Mouse (Mus musculus): ENCODE data around the gene 1700122O11Rik. TPM values are rescaled to one million over a fixed set of nuclear protein-coding genes. Genes with fewer than 3 reads are reported as not detected.

Gene 1700122O11Rik
- polyA plus RNA-seq, 1 experiment from 2014 or later = not detected

- 34% methylated on average over 2 of the region's 2 CpGs for WGBS
- Histone ChIP-seq H3K27me3 (replicated peaks) (peaks cover 26% of the 10 kb centered on the region; the same call in 1 of the 2 replicates), H3K9me3 (replicated peaks) (no peaks in the 10 kb centered on the region), H3K36me3 (no peaks in the 10 kb centered on the region), H3K9ac (replicated peaks) (no peak overlapping the region), H3K27ac (replicated peaks) (no peak overlapping the region), H3K4me2 (no peak overlapping the region), H3K4me3 (replicated peaks) (no peak overlapping the region), H3K4me1 (peaks cover 7% of the 10 kb centered on the region)
- no peak for ATAC-seq (ENCODE audit: low FRiP score)
Measured at GRCm38 (mm10) chr17:48019585-48019984, 18.5 kb downstream of the 1700122O11Rik start.

DNA sequence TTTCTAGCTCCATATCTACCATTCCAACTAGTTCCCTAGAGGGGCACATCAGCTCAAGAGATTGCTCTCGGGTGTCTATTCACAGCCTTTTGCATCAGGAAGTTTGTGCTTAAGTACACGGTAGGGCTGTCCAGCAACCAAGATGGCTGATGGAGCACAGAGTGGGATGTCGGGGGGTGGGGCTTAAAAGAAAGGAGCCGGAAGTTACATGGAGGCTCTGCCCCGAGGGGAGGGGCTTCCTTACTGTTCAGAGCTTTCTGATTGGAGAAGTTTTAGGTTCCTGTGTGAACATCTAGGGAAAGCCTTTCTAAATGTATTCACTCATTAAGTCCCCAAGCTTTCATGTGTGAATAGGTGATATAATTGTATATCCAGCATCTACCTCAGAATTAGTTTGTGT lies 21.5 kb downstream of the 1700122O11Rik start:
- no peak overlapping the region for H3K27ac ChIP-seq (replicated peaks)
- H3K27me3 ChIP-seq (replicated peaks) = peaks cover 10% of the 10 kb centered on the region
- no peak overlapping the region for H3K4me3 ChIP-seq (replicated peaks)
- no peaks in the 10 kb centered on the region for H3K36me3 ChIP-seq
- no peak overlapping the region for H3K4me2 ChIP-seq
- WGBS = 80% methylated on average over 5 of the region's 5 CpGs
- H3K9ac ChIP-seq (replicated peaks) = no peak overlapping the region
- peaks cover 9% of the 10 kb centered on the region for H3K4me1 ChIP-seq
- no peak for ATAC-seq (ENCODE audit: low FRiP score)
- H3K9me3 ChIP-seq (replicated peaks) = no peaks in the 10 kb centered on the region

GRCm38 (mm10) chr17:48012561-48012960 lies 25.5 kb downstream of the 1700122O11Rik start:
- Histone ChIP-seq H3K4me2 (no peak overlapping the region), H3K36me3 (no peaks in the 10 kb centered on the region), H3K27ac (replicated peaks) (no peak overlapping the region), H3K27me3 (replicated peaks) (no peaks in the 10 kb centered on the region; the same call in none of the 2 replicates), H3K9me3 (replicated peaks) (no peaks in the 10 kb centered on the region), H3K4me3 (replicated peaks) (no peak overlapping the region), H3K9ac (replicated peaks) (no peak overlapping the region), H3K4me1 (peaks cover 16% of the 10 kb centered on the region)
- WGBS = 57% methylated on average over 10 of the region's 10 CpGs
- ATAC-seq (ENCODE audit: low FRiP score) = no peak

GRCm38 (mm10) chr17:48011105-48011504 lies 27.0 kb downstream of the 1700122O11Rik start:
- H3K9me3 ChIP-seq (replicated peaks) = no peaks in the 10 kb centered on the region
- H3K27ac ChIP-seq (replicated peaks) = 0 out of 2 replicates have a peak overlapping the region, but pooled peaks have one; percentile 18
- H3K27me3 ChIP-seq (replicated peaks) = peaks cover 5% of the 10 kb centered on the region
- no peak overlapping the region for H3K9ac ChIP-seq (replicated peaks)
- H3K4me3 ChIP-seq (replicated peaks) = no peak overlapping the region
- no peaks in the 10 kb centered on the region for H3K36me3 ChIP-seq
- peaks cover 16% of the 10 kb centered on the region for H3K4me1 ChIP-seq
- 46% methylated on average over 12 of the region's 12 CpGs for WGBS
- ATAC-seq (ENCODE audit: low FRiP score) = no peak
- H3K4me2 ChIP-seq = no peak overlapping the region

GRCm38 (mm10) chr17:48010283-48010682 lies 27.8 kb downstream of the 1700122O11Rik start:
- WGBS = 78% methylated on average over 11 of the region's 11 CpGs
- no peak overlapping the region for H3K4me2 ChIP-seq
- H3K4me3 ChIP-seq (replicated peaks) = no peak overlapping the region
- H3K36me3 ChIP-seq = no peaks in the 10 kb centered on the region
- H3K9ac ChIP-seq (replicated peaks) = no peak overlapping the region
- H3K4me1 ChIP-seq = peaks cover 16% of the 10 kb centered on the region
- H3K9me3 ChIP-seq (replicated peaks) = no peaks in the 10 kb centered on the region
- no peak for ATAC-seq (ENCODE audit: low FRiP score)
- H3K27me3 ChIP-seq (replicated peaks) = peaks cover 6% of the 10 kb centered on the region
- H3K27ac ChIP-seq (replicated peaks) = no peak overlapping the region

DNA sequence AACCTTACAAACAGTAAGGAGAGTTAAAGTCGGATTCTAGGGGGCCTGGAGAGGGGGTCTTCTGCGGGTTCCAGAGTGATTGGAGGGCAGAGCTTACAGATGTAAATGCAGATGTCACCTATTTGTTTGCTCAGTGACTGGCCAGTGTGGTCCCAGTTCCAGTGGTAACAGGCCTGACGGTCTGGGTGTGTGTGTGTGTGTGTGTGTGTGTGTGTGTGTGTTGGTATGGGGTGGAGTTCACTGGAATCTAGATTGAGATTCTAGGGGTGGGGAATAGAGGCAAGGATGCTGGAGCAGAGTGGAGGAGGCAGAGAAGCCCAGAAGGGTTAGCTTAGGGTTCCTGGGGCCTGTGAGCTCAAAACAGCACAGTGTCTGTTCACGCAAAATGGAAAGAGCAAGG lies 32.3 kb downstream of the 1700122O11Rik start:
- Histone ChIP-seq H3K27ac (replicated peaks) (no peak overlapping the region), H3K4me3 (replicated peaks) (no peak overlapping the region), H3K9me3 (replicated peaks) (no peaks in the 10 kb centered on the region), H3K4me1 (peaks cover 17% of the 10 kb centered on the region), H3K9ac (replicated peaks) (no peak overlapping the region), H3K36me3 (no peaks in the 10 kb centered on the region), H3K4me2 (no peak overlapping the region), H3K27me3 (replicated peaks) (peaks cover 10% of the 10 kb centered on the region; the same call in 1 of the 2 replicates)
- ATAC-seq (ENCODE audit: low FRiP score) = no peak
- 67% methylated on average over 4 of the region's 4 CpGs for WGBS

DNA sequence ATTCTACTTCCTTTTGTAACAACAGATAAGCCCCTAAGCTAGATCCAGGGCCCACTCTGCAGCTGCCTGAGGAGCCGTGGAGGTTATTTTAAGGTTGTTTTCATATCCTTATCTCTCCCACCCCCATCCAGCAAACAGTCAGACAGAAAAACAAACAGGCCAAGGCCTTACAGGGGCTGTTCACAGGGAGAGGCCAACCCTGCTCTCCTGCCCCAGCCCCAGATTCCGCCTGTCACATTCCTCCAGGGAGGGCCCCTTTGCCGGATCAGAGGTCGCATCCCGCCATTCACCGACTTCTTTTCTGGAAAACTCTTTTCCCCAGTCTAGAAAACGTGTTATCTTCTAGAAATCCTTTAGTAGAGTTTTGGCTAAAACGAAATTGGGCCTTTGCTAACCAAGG lies 33.0 kb downstream of the 1700122O11Rik start:
- H3K27me3 ChIP-seq (replicated peaks) = peaks cover 10% of the 10 kb centered on the region; the same call in 1 of the 2 replicates
- no peak overlapping the region for H3K27ac ChIP-seq (replicated peaks)
- H3K36me3 ChIP-seq = no peaks in the 10 kb centered on the region
- H3K4me2 ChIP-seq = no peak overlapping the region
- no peak overlapping the region for H3K4me3 ChIP-seq (replicated peaks)
- no peak overlapping the region for H3K9ac ChIP-seq (replicated peaks)
- 45% methylated on average over 8 of the region's 8 CpGs for WGBS
- no peaks in the 10 kb centered on the region for H3K9me3 ChIP-seq (replicated peaks)
- ATAC-seq (ENCODE audit: low FRiP score) = no peak
- H3K4me1 ChIP-seq = peaks cover 16% of the 10 kb centered on the region

DNA sequence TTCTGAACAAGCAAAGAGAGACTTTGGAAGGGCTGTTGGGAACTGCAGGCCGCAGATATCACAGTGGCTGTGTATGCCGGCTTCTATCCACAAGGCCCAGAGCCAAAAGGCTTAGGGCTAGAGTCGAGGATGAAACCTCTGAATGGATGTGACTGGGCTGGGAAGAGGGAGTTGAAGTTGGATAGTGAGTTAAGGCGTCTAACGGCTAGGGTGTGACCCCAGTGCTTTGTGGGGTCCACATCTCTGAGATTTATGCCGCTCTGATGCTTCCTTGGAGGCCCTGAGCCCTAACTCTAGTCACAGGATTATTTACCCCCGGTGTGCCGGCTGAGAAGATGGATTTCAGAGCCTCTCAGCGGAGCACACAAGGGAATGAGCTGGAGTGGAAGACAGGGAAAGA lies 33.5 kb downstream of the 1700122O11Rik start:
- Histone ChIP-seq H3K36me3 (no peaks in the 10 kb centered on the region), H3K9ac (replicated peaks) (no peak overlapping the region), H3K4me3 (replicated peaks) (no peak overlapping the region), H3K27ac (replicated peaks) (no peak overlapping the region), H3K4me1 (peaks cover 15% of the 10 kb centered on the region), H3K27me3 (replicated peaks) (peaks cover 11% of the 10 kb centered on the region; the same call in 1 of the 2 replicates), H3K9me3 (replicated peaks) (no peaks in the 10 kb centered on the region), H3K4me2 (no peak overlapping the region)
- 55% methylated on average over 9 of the region's 9 CpGs for WGBS
- ATAC-seq (ENCODE audit: low FRiP score) = no peak

GRCm38 (mm10) chr17:48002486-48002885 lies 35.6 kb downstream of the 1700122O11Rik start:
- H3K9me3 ChIP-seq (replicated peaks) = no peaks in the 10 kb centered on the region
- no peak for ATAC-seq (ENCODE audit: low FRiP score)
- H3K36me3 ChIP-seq = no peaks in the 10 kb centered on the region
- H3K9ac ChIP-seq (replicated peaks) = no peak overlapping the region
- no peak overlapping the region for H3K27ac ChIP-seq (replicated peaks)
- H3K27me3 ChIP-seq (replicated peaks) = peaks cover 15% of the 10 kb centered on the region; the same call in 1 of the 2 replicates
- H3K4me1 ChIP-seq = peaks cover 15% of the 10 kb centered on the region
- WGBS = 65% methylated on average over 4 of the region's 4 CpGs
- H3K4me2 ChIP-seq = peak overlapping the region; percentile 61
- peak overlapping the region; percentile 40 for H3K4me3 ChIP-seq (replicated peaks)

- WGBS = 6% methylated on average over 21 of the region's 21 CpGs
- no peaks in the 10 kb centered on the region for H3K36me3 ChIP-seq
- H3K9me3 ChIP-seq (replicated peaks) = no peaks in the 10 kb centered on the region
- peaks cover 15% of the 10 kb centered on the region; the same call in 1 of the 2 replicates for H3K27me3 ChIP-seq (replicated peaks)
- peak overlapping the region; percentile 47; the same call in 1 of the 2 replicates for H3K9ac ChIP-seq (replicated peaks)
- H3K4me3 ChIP-seq (replicated peaks) = peak overlapping the region; percentile 40
- H3K4me1 ChIP-seq = peaks cover 15% of the 10 kb centered on the region
- peak overlapping the region; percentile 60 for H3K27ac ChIP-seq (replicated peaks)
- H3K4me2 ChIP-seq = peak overlapping the region; percentile 61
- peak; percentile 90 for ATAC-seq (ENCODE audit: low FRiP score)
Measured at GRCm38 (mm10) chr17:48001586-48002361, 36.3 kb downstream of the 1700122O11Rik start.

DNA sequence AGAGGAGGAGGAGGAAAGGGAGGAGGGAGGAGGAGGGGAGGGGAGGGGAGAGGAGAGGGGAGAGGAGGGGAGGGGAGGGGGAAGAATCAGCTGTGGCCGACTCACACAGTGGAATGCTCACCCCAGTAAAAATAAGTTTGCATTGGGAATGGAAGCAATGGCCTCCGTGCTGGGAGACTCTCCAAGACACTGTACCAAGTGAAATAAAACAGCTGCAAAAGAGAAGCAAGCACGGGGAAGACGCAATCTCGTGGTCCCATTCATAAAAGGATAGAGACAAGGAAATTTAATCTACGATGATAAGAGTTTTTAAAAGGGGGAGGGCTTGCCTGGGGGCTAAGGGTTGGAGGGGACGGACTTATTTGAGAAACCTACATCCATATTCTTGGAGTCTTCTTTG lies 36.9 kb downstream of the 1700122O11Rik start:
- Histone ChIP-seq H3K36me3 (no peaks in the 10 kb centered on the region), H3K27me3 (replicated peaks) (peaks cover 11% of the 10 kb centered on the region; the same call in 1 of the 2 replicates), H3K27ac (replicated peaks) (no peak overlapping the region), H3K4me3 (replicated peaks) (peak overlapping the region; percentile 40; the same call in 1 of the 2 replicates), H3K4me2 (peak overlapping the region; percentile 61), H3K9ac (replicated peaks) (no peak overlapping the region), H3K4me1 (peaks cover 15% of the 10 kb centered on the region), H3K9me3 (replicated peaks) (no peaks in the 10 kb centered on the region)
- 39% methylated on average over 7 of the region's 7 CpGs for WGBS
- 0 out of 2 replicates have a peak, but pooled peaks have one; percentile 7 for ATAC-seq (ENCODE audit: low FRiP score)

DNA sequence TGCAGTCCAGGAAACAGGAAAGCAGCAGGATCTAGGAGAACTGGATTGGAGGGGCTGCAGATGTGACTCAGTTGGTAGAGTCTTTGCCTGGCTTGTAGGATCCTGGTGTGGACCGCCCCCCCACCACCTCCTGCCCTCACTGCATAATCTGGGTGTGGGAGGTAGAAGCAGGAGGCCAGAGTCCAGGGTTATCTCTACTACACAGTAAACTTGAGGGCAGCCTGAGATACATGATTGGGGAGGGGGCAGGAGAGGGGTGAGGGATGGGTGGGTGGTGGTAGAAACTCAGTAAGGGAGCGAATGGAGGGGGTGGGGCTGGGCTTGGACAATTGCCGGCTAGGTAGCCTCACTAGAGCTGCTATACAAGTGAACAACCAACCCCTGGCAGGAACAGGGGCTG lies 38.3 kb downstream of the 1700122O11Rik start:
- WGBS = 47% methylated on average over 3 of the region's 3 CpGs
- no peak for ATAC-seq (ENCODE audit: low FRiP score)
- Histone ChIP-seq H3K4me3 (replicated peaks) (no peak overlapping the region), H3K36me3 (no peaks in the 10 kb centered on the region), H3K4me1 (peaks cover 15% of the 10 kb centered on the region), H3K4me2 (no peak overlapping the region), H3K27me3 (replicated peaks) (peaks cover 8% of the 10 kb centered on the region; the same call in 1 of the 2 replicates), H3K9me3 (replicated peaks) (no peaks in the 10 kb centered on the region), H3K9ac (replicated peaks) (no peak overlapping the region), H3K27ac (replicated peaks) (no peak overlapping the region)
